Mouse (Mus musculus): ENCODE measurements around the gene Slc39a1.

DNA sequence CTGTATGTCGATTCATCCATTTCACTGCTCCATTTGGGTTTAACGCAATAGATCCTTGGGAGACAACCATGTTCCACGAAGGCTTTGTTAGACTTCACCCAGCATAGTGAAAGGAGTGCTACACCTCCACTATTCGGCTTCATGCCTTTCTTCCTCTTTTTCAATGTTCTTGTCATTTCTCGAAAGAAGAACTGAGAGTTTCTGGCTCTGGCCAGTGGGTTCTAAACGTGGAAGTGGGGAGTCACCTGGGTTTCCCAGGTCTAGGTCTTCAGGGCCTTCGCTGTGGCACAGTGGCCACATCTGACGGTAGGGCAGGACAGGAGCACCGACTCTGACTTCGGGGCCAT lies 16.7 kb downstream of the Slc39a1 start:
- TF ChIP-seq CTCF (conservative IDR thresholded peaks at IDR 0.05; ENCODE audit: low read length) (no peak; the same call in 1 of the 2 replicates), NANOG (IDR thresholded peaks at IDR 0.05; ENCODE audit: borderline replicate concordance, low read length) (no peak), POU5F1 (IDR thresholded peaks at IDR 0.05; ENCODE audit: borderline replicate concordance, low read length) (no peak)

All from E14TG2a.4 (cell line).